Mouse (Mus musculus): ENCODE results near the gene Fcf1.

Gene Fcf1

DNA sequence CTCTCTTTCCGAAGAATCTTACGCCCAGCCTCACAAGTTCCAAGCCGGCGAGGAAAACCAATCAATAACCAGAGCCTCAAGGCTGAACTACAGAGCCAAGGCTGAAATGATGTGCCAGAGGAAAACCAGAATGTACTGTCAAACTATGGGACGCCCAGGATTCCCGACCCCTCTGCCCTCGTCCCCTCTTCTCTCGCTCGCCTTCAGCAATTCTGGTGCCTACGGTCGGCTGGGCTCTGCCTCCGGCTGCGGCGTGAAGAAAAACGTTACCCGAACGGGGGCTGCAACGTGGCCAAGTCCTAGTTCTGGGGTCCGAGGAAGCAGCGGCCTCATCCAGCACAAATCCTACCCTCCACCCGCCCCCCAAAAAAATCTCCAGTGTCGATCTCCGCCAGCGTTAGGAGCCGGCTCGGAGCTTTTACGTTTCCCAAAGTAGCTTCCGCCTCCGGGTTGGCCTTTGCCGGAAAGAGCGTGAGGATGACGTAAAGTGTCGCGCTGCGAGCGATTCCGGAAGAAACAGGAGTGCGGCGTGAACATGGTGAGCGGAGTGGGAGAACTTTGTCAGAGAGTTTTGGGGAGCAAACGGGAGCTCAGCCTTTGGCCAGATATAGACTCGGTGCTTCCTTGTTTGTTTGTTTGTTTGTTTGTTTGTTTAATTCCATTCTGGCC, at the start of gene Fcf1, which contains the start of gene Arel1:
Gene Fcf1, plus strand, starts transcription at position 470 of the 669 bp plus-strand sequence.
Gene Arel1, minus strand, starts transcription at position 473 of the 669 bp plus-strand sequence.
- DNase-seq (ENCODE audit: low spot score) = peak; percentile 59

GRCm38 (mm10) chr12:84921881-84922419, 48.7 kb upstream of the Fcf1 start:
- DNase-seq (ENCODE audit: low spot score) = no peak

DNA sequence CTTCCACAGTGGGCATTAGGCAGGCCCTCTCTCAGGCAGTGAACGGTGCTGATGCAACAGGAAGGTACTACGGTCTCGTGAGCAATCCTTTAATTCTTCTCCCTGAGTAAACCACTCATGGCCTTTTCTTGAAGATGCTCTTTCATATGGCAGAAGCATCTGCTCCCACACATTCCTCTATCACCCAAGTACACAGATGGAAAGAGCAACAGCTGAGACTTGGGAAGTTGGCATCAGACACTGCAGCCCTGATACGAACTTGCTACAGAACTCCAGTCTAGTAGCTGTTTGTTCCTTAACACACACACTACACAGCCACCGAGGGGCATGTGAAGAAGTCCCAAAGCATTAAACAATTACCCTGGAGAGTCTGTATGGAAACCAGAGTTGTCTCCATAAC, 46.4 kb upstream of the Fcf1 start:
- no peak for DNase-seq (ENCODE audit: low spot score)

DNA sequence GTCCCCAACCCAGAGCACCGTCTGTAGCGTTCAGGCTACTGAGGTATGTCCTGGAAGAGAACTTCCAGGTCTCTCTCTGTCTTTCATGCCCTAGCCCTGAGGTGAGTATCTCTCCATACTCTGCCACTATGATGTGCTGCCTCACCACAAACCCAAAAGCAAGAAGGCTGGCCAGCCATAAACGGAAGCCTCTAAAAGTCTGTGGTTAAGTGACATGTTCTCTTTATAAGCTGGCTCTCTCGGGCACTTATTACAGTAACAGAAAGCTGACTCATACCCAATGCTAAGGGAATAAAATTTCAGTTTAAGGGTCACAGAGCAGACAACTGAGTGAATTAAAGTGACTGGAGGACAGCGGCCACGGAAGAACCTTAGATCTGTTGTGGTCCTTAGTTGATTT, 44.2 kb upstream of the Fcf1 start:
- DNase-seq (ENCODE audit: low spot score) = no peak

DNA sequence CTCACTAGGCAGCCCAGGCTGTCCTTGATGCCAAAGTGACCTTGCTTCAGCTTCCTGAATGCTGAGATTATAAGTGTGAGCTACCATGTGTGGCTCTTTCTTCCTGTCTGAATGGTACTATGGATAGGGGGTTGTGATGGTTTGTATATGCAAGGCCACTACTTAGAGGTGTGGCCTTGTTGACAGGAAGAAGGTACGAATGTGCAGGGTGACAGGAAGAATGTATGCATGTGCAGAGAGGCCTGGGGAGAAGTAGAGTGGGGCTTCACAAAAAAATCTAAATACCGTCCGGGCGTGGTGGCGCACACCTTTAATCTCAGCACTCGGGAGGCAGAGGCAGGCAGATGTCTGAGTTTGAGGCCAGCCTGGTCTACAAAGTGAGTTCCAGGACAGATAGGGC, 38.5 kb upstream of the Fcf1 start:
- DNase-seq (ENCODE audit: low spot score) = no peak

GRCm38 (mm10) chr12:84935343-84935742, 35.4 kb upstream of the Fcf1 start:
- no peak for DNase-seq (ENCODE audit: low spot score)

- no peak for DNase-seq (ENCODE audit: low spot score)
These were observed 31.6 kb upstream of the Fcf1 start for GRCm38 (mm10) chr12:84939117-84939516.

DNA sequence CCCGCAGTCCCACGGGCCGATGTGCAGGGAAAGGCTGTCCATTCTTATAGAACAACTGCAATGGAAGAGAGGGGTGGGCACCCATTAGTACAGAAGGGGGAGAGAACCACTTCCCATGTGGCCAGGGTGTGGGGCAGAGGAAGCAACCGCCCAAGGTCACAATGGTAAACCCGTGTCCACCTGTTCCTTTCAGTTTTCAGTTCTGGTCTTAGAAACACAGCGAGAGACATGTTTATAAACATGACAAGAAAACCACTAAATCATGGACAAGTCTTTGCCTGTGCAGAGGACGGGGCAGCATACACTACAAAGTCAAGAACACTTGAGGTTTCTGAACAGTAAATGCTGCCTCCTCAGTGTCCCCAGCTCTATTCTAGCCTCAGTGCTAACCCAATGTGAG, 30.4 kb upstream of the Fcf1 start:
- DNase-seq (ENCODE audit: low spot score) = no peak

- DNase-seq (ENCODE audit: low spot score) = no peak
These were observed 29.0 kb upstream of the Fcf1 start for GRCm38 (mm10) chr12:84941717-84942116.

GRCm38 (mm10) chr12:84943006-84943952, 27.4 kb upstream of the Fcf1 start:
- no peak for DNase-seq (ENCODE audit: low spot score)

- DNase-seq (ENCODE audit: low spot score) = no peak
These were observed 26.4 kb upstream of the Fcf1 start for GRCm38 (mm10) chr12:84944150-84944812.

DNA sequence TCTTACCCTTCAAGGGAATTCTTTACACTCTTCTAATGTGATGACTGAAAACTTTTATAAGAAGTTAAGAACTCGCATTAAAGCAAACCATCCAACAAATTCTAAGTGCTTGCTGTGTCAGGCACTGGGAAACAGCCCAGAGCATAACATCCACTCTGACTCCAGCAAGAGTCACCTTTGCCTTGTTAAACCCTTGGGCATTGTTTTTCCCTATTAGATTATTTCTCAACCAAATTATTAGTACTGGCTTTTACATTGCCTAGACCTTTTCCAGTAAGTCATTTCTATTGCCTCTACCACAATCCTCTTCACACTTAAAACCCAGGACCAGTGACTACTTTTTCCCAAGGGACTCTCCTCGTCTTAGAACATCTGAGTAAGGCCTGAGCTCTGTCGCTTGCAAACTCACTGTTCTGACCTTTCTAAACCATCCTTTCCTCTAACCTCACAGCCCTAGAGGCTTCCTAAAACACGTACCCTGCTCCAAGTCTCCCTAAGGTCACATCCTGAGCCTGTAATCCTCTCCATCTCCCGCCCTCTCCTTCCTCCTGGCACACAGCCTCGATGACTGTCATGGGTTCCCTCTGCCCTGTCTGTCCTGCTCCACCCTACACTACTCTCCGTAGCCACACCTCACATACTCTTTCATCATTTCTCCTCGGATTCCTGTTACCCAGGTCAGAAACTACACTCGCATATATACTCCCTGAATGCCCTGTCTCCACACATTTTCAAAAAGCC, 25.7 kb upstream of the Fcf1 start:
- DNase-seq (ENCODE audit: low spot score) = no peak

- DNase-seq (ENCODE audit: low spot score) = no peak
These were observed 22.7 kb upstream of the Fcf1 start for GRCm38 (mm10) chr12:84947894-84948583.

DNA sequence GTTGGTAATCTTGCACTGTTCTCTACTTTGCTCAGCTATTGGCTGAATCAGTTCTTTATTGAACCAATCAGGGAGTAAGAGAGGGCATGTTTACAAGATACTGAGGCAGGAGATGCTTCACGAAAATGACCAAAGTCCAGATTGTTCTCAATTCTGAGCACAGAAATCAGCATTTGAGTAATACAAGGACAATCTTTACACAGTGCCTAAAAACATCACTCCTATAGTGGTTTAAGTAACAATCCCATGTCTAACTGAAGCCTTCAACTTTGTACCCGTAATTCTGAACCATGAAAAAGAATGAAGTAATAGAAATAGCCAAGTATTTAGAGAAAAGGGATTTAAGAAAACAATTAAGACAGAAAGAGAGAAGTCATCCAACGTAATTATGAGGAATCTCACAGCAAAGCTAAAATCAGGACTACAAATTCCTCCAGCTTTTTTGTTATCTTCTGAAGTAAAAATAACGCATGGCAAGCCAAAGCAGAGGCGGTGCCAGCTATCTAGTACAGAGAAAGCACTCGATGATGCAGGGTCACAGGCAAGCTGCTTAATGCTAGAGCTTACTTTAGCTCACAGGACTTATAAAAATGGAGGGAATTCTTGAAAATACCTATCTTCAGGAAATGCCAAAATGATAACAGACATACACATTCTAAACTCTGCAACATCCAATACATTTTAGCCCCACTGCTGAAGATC, 22.0 kb upstream of the Fcf1 start:
- DNase-seq (ENCODE audit: low spot score) = no peak

- DNase-seq (ENCODE audit: low spot score) = no peak
These were observed 19.9 kb upstream of the Fcf1 start for GRCm38 (mm10) chr12:84950763-84951162.

GRCm38 (mm10) chr12:84951531-84951930, 19.2 kb upstream of the Fcf1 start:
- no peak for DNase-seq (ENCODE audit: low spot score)

DNA sequence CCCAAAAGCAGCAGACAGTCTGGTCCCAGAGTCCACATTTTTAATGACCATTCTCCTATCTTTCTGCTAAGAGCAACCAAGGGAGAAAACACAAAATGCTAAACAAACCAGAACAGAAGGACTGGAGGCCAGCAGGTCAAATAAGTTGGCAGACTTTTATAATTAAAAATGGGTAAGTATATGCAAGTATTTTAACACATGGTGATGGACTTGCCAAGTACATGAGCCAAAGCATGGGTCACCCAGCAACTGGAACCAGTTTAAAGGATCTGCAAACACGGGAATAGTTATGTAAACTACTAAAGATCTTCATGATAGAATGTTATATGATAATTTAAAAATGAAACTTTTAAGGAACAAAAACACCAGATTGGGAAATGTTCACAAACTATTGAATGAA, 18.3 kb upstream of the Fcf1 start:
- DNase-seq (ENCODE audit: low spot score) = no peak

DNA sequence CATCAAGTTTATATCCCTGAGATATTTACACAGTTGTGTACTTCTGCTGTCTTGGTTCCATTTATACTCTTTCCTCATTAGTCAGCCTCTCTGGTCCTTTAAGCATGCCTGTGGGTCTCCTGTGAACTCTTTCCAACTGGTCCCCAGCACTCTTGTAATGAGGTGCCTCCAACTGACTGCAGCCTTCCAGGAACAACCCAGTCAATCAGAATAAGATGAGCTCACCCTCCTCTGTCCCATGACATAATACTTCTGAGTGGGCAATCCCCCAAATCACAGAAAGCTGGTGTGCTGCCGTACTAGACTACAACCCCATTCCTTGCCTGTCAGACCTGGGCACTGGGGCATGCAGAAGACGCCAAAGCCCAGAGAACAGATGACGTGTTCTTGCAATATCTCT, 14.4 kb upstream of the Fcf1 start:
- DNase-seq (ENCODE audit: low spot score) = no peak

- no peak for DNase-seq (ENCODE audit: low spot score)
These were observed 11.8 kb upstream of the Fcf1 start for GRCm38 (mm10) chr12:84958794-84959356.

DNA sequence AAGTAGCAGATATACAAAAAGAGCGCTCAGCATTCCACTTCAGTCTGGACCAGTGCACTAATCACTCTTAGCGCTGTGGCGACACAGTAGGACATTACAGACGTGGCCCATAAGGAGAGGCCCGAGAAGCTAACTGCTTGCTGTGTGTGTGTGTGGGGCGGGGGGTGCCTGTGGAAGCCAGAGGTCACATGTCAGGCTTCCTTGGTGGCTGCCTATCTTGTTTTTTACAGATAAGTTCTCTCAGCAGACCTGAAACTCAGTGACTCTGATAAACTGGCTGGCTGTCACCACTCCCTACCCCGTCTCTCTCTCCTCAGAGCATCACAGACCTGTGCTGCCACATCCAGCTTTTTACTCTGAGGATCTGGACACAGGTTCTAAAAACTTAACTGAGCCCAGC, 8.1 kb upstream of the Fcf1 start:
- DNase-seq (ENCODE audit: low spot score) = no peak

All from ovary, postnatal 10 days (tissue).